Mouse (Mus musculus) liver, embryonic 14.5 days (tissue): Measurements from ENCODE around the gene Cd36.

Source experiments
- CTCF ChIP-seq: IDR thresholded peaks from 2 replicates; pipeline ENCODE4 v1.5.1; 2016; ENCODE audit warnings: antibody characterized with exemption, low read depth, control low read depth
- EP300 ChIP-seq: IDR thresholded peaks from 2 replicates; pipeline ENCODE4 v1.6.1; 2016; ENCODE audit warnings: antibody characterized with exemption, low read depth

DNA sequence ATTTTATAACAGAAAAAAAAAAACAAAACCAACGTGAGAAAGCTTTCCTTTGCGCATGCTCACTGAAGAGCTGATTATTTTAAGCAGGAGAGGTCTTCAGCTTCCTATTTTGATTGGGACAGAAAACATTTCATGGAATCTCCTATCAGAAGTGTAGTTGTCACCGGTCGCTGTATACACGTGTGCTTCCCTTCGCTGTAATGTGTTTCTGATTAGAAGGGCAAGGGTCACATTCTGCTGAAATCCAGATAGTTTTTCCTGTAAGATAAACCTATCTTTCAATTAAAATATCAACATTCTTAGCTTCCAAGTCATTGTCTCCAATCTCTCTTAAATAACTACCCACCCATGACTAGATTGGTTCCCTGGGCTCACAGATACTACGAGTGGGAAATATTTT, 16.2 kb upstream of the Cd36 start:
- TF ChIP-seq EP300 (no peak), CTCF (no peak)
